Mouse (Mus musculus) testis, adult 2 months (tissue): Measurements from ENCODE around the gene Sirt3. TPM values are rescaled to one million over a fixed set of nuclear protein-coding genes. Genes with fewer than 3 reads are reported as not detected.

Experiments used
- H3K27ac ChIP-seq: fragments of 200-500 bp; 2 replicates; pipeline ENCODE4 v1.5.1; 2012; ENCODE audit warnings: low read depth, low read length; ENCODE audit not compliant: control insufficient read depth, insufficient read depth
- H3K27me3 ChIP-seq: fragments of 200-500 bp; 2 replicates; pipeline ENCODE4 v1.6.1; 2012; ENCODE audit warnings: mild to moderate bottlenecking, low read length, moderate library complexity; ENCODE audit not compliant: control insufficient read depth, insufficient read depth
- H3K36me3 ChIP-seq: fragments of 200-500 bp; 2 replicates; pipeline ENCODE4 v1.6.1; 2012; ENCODE audit warnings: mild to moderate bottlenecking, low read length; ENCODE audit not compliant: control insufficient read depth, insufficient read depth
- H3K4me1 ChIP-seq: fragments of 200-500 bp; 2 replicates; pipeline ENCODE4 v1.6.1; 2012; ENCODE audit warnings: low read length; ENCODE audit not compliant: control insufficient read depth, insufficient read depth
- H3K4me3 ChIP-seq: fragments of 200-500 bp; 2 replicates; pipeline ENCODE4 v1.5.1; 2012; ENCODE audit warnings: low read depth, mild to moderate bottlenecking, low read length, moderate library complexity, mixed read lengths; ENCODE audit not compliant: control insufficient read depth
- CTCF ChIP-seq: fragments of 200-500 bp; IDR thresholded peaks from 2 replicates; pipeline ENCODE4 v1.5.1; 2012; ENCODE audit warnings: low read depth, mild to moderate bottlenecking, inconsistent platforms, low read length, moderate library complexity; ENCODE audit not compliant: control insufficient read depth, insufficient read depth, insufficient replicate concordance
- POLR2A ChIP-seq: fragments of 200-500 bp; IDR thresholded peaks from 2 replicates; pipeline ENCODE4 v1.6.1; 2012; ENCODE audit warnings: low read depth, mild to moderate bottlenecking, inconsistent platforms, low read length, moderate library complexity; ENCODE audit not compliant: control insufficient read depth
- polyA plus RNA-seq: library from polyadenylated mRNA; depleted of rRNA; stranded (reverse); fragments of >200 nt; gene quantifications from 2 replicates; pipeline ENCODE4 v1.2.3, GENCODE M21; 2012

Sirt3 gene
- polyA plus RNA-seq, 1 experiment, result 78.9 TPM

DNA sequence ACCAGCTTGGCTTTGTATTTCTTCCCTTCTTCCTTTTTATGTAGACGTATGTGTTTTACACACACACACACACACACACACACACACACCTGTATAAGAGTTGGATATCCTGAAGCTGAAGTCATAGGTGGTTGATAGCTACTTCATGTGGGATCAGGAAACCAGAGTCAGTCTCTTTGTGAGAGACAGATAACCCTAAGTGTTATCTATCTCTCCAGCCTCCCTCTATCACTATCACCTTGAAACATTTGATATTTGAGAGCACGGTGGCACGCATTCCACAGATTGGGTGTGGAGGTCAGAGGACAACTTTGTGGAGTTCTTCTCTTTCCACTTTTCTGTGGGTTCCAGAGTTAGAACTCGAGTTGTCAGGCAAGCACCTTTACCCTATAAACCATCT lies 37.8 kb upstream of the Sirt3 start:
- Histone ChIP-seq H3K4me3 (no peak overlapping the region), H3K27ac (no peak overlapping the region), H3K27me3 (no peaks in the 10 kb centered on the region; the same call in 1 of the 2 replicates), H3K36me3 (no peaks in the 10 kb centered on the region), H3K4me1 (peaks cover 3% of the 10 kb centered on the region)
- no peak for TF ChIP-seq POLR2A
- TF ChIP-seq CTCF, result no peak

DNA sequence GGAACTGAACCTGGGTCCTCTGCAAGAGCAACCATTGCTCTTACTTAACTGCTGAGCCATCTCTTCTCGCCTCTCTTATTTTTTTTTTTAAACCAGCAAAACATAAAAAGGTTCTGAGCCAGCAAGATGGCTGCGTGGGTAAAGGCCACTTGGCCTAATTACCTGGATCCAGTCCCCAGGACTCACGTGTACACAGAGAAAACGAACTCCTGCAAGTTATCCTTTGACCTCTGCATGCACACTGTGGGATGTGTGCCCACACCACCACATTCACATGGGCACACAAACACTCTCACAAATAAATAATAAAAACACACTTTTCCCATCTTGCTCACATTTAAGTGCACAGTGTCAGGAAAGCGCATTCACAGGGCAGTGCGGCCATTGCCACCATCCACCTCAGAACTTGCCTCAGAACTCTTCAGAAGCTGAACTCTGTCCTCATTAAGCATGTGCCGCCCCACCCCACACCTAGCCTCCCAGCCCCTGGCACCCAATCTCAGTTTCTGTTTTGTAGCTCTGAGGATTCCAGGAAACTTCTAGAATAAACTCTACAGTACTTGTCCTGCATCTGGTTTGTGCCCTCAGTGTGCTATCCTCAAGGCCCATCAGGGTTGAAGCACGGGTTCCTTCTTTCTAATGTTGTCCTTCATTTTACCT lies 32.1 kb upstream of the Sirt3 start:
- H3K27ac ChIP-seq, result no peak overlapping the region
- H3K4me1 ChIP-seq, result peaks cover 2% of the 10 kb centered on the region; the same call in 1 of the 2 replicates
- TF ChIP-seq CTCF, result no peak
- no peak for TF ChIP-seq POLR2A
- H3K4me3 ChIP-seq, result no peak overlapping the region
- H3K27me3 ChIP-seq, result no peaks in the 10 kb centered on the region
- no peaks in the 10 kb centered on the region for H3K36me3 ChIP-seq

DNA sequence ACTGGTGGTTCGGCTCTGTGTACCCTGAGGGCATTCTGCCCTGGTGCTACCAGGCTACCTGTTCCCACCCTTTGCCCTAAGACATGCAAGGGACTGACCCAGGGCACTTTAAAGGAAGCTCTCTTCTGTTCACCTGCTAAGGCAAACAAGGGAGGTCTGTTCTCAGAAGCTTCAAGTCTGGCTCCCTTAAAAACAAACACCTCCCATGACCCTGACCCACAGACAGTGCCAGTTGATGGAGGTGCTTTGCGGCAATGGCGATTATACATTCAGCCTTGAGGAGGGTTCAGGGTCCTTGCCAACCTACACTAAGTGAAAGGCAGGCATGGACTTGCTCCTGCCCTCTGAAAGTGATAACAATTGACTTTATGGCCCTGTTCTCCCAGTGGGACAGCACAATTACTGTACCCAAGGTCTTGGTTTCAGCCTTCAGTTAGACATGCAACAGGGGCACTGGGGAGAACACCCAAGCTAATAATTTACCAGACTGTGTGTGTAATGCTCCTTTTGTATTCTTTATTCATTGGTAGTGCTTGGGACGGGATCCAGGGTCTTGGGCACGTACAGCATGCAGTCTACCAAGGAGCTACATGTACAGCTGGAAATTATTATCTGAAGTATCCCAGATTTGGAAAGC lies 30.9 kb upstream of the Sirt3 start:
- TF ChIP-seq POLR2A (no peak), CTCF (no peak)
- H3K4me3 ChIP-seq, result no peak overlapping the region
- no peaks in the 10 kb centered on the region for H3K27me3 ChIP-seq
- H3K27ac ChIP-seq, result no peak overlapping the region
- peaks cover 5% of the 10 kb centered on the region for H3K4me1 ChIP-seq
- H3K36me3 ChIP-seq, result no peaks in the 10 kb centered on the region

DNA sequence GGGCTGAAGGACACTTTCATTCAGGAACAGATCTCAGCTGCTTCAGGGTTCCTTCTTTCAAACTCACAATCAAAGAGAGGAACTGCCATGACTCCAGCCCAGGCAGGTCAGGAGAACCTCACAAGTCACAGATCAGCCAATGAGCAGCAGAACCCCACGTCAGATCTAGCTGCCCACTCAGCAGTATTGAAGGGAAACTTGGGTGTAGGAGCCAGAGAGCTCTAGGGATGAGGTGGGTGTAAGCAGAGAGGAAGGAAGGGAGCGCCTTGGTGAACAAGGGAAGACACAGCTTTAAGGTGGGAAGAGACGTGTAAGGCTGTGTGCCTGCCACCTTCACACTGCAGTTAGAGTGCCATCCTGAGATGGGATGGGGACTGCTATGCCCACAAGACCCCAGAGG lies 30.2 kb upstream of the Sirt3 start:
- Histone ChIP-seq H3K27ac (no peak overlapping the region), H3K4me1 (peaks cover 5% of the 10 kb centered on the region), H3K4me3 (no peak overlapping the region), H3K36me3 (no peaks in the 10 kb centered on the region), H3K27me3 (no peaks in the 10 kb centered on the region)
- TF ChIP-seq POLR2A (no peak), CTCF (no peak)

DNA sequence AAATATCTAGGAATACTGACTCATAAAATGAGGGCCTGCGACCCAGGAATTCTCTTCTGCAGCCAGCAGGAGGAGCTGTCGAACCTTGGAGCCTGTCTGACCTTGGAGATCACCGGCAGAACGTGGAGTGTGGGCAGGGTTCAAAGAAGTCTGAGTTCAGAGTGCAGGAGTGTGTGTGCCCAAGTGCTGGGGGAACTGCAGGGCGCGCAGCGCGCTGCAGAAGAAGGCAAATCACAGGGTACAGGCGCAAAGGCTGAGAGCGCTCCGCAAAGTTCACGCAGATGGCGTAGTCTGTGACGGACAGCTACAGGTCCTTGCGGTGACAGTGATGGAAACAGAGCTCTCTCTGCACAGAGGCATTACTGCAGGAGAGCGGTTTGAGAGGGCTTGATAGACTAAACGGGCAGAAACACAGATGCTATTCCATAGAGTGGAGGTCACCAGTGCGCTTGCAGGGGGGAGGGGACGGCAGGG lies 26.6 kb upstream of the Sirt3 start:
- Histone ChIP-seq H3K4me3 (peak overlapping the region; percentile 8), H3K27ac (no peak overlapping the region), H3K4me1 (peaks cover 5% of the 10 kb centered on the region), H3K27me3 (no peaks in the 10 kb centered on the region), H3K36me3 (no peaks in the 10 kb centered on the region)
- peak; percentile 75 for TF ChIP-seq CTCF
- TF ChIP-seq POLR2A, result no peak

DNA sequence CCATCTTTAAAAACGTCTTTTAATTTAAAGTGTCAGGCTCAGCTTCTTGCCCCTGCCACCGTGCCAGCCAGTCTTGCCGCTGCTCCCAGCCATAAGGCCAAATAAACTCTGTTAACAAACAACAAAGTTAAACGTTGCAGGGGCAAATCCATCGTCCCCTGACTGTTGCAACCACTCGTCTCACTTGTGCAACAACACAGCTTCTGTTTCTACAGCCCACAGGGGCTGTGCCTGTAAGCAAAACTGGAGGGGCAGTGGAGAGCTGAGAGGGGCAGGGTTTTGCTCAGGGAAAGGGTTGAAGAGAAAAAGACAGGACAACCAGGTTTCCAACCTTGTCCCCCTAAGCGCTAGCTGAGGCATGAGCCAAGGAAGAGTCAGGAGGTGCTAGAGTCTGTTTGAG lies 26.1 kb upstream of the Sirt3 start:
- Histone ChIP-seq H3K36me3 (no peaks in the 10 kb centered on the region), H3K27ac (no peak overlapping the region), H3K4me1 (peaks cover 5% of the 10 kb centered on the region), H3K4me3 (no peak overlapping the region), H3K27me3 (no peaks in the 10 kb centered on the region)
- no peak for TF ChIP-seq POLR2A
- TF ChIP-seq CTCF, result no peak

DNA sequence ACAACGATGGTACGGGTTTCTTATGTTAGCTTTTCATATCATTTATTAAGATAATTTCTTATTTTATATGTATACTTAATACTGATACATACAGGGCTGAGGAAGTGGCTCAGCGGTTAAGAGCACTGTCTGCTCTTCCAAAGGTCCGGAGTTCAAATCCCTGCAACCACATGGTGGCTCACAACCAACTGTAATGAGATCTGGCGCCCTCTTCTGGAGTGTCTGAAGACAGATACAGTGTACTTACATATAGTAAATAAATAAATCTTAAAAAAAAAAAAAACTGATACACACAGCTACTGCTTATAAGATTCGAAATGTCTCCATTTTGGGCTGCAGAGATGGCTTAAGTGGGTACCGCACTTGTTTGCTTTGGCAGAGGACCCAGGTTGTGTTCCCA lies 25.6 kb upstream of the Sirt3 start:
- Histone ChIP-seq H3K4me3 (no peak overlapping the region), H3K27ac (no peak overlapping the region), H3K27me3 (no peaks in the 10 kb centered on the region), H3K4me1 (peaks cover 5% of the 10 kb centered on the region), H3K36me3 (no peaks in the 10 kb centered on the region)
- TF ChIP-seq POLR2A (no peak), CTCF (no peak)
